Mouse (Mus musculus) cerebellum, postnatal 25 days (tissue): ENCODE measurements at regions not wholly inside any gene's neighbourhood (a gene's known extent, or its start where the extent isn't known, plus 50 kb on each side); places are given as distances from the start of the nearest gene placed in this dataset.

Source experiments
- DNase-seq, 2 experiments: peaks; one replicate each; pipeline ENCODE4 v3.0.0; 2021; ENCODE audit warnings: mixed read lengths in 2 of 2

- DNase-seq, result no peak
These were observed 724.4 kb upstream of the 2610301B20Rik start for GRCm38 (mm10) chr4:10149911-10150310.

GRCm38 (mm10) chr4:10150501-10150900, 723.8 kb upstream of the 2610301B20Rik start:
- DNase-seq, result peak; percentile 13 to 58

GRCm38 (mm10) chr4:10155705-10156390, 718.5 kb upstream of the 2610301B20Rik start:
- DNase-seq, result no peak

GRCm38 (mm10) chr4:10189896-10190295, 684.4 kb upstream of the 2610301B20Rik start:
- no peak for DNase-seq

- no peak for DNase-seq
These were observed 676.9 kb upstream of the 2610301B20Rik start for GRCm38 (mm10) chr4:10197245-10197943.

GRCm38 (mm10) chr4:10201835-10202234, 672.5 kb upstream of the 2610301B20Rik start:
- DNase-seq, result no peak

- DNase-seq, result no peak
These were observed 670.1 kb upstream of the 2610301B20Rik start for GRCm38 (mm10) chr4:10204224-10204623.

GRCm38 (mm10) chr4:10209324-10209923, 664.9 kb upstream of the 2610301B20Rik start:
- no peak for DNase-seq

- DNase-seq, result no peak
These were observed 663.0 kb upstream of the 2610301B20Rik start for GRCm38 (mm10) chr4:10211303-10211702.

GRCm38 (mm10) chr4:10235324-10235723, 639.0 kb upstream of the 2610301B20Rik start:
- no peak for DNase-seq

GRCm38 (mm10) chr4:10242117-10242516, 632.2 kb upstream of the 2610301B20Rik start:
- no peak for DNase-seq

GRCm38 (mm10) chr4:10242909-10243308, 631.4 kb upstream of the 2610301B20Rik start:
- no peak for DNase-seq

GRCm38 (mm10) chr4:10254029-10254690, 620.1 kb upstream of the 2610301B20Rik start:
- no peak for DNase-seq

- DNase-seq, result no peak
These were observed 616.8 kb upstream of the 2610301B20Rik start for GRCm38 (mm10) chr4:10257537-10257936.

GRCm38 (mm10) chr4:10260351-10260750, 613.9 kb upstream of the 2610301B20Rik start:
- peak in 1 of 2 experiments; percentile 3 for DNase-seq

GRCm38 (mm10) chr4:10265942-10266341, 608.4 kb upstream of the 2610301B20Rik start:
- DNase-seq, result no peak

GRCm38 (mm10) chr4:10285562-10285961, 588.7 kb upstream of the 2610301B20Rik start:
- DNase-seq, result no peak

- peak in 1 of 2 experiments; percentile 6 for DNase-seq
These were observed 584.0 kb upstream of the 2610301B20Rik start for GRCm38 (mm10) chr4:10290326-10290725.

GRCm38 (mm10) chr4:10295012-10295530, 579.2 kb upstream of the 2610301B20Rik start:
- DNase-seq, result no peak

GRCm38 (mm10) chr4:10296220-10296619, 578.1 kb upstream of the 2610301B20Rik start:
- DNase-seq, result no peak

- DNase-seq, result no peak
These were observed 562.4 kb upstream of the 2610301B20Rik start for GRCm38 (mm10) chr4:10311886-10312285.

GRCm38 (mm10) chr4:10315144-10315543, 559.2 kb upstream of the 2610301B20Rik start:
- no peak for DNase-seq

- no peak for DNase-seq
These were observed 558.4 kb upstream of the 2610301B20Rik start for GRCm38 (mm10) chr4:10315875-10316274.
